Mouse (Mus musculus) kidney, embryonic 16.5 days (tissue): ENCODE data around the gene Twist2. TPM values are rescaled to one million over a fixed set of nuclear protein-coding genes. Genes with fewer than 3 reads are reported as not detected.

Source experiments
- ATAC-seq: fragments of 200-750 bp; cut with Nextera tagmentation; 2 replicates; pipeline ENCODE4 v1.8.0; 2017; ENCODE audit warnings: moderate TSS enrichment; ENCODE audit not compliant: low FRiP score, low TSS enrichment
- H3K27ac ChIP-seq: fragments of 300-500 bp; sonication (generic); 2 replicates; pipeline ENCODE4 v1.5.1; 2014; ENCODE audit warnings: low read length
- H3K27me3 ChIP-seq: fragments of 300-500 bp; sonication (generic); 2 replicates; pipeline ENCODE4 v1.6.1; 2014; ENCODE audit warnings: low read length, control low read depth, mixed read lengths; ENCODE audit not compliant: insufficient read depth
- H3K36me3 ChIP-seq: fragments of 300-500 bp; sonication (generic); 2 replicates; pipeline ENCODE4 v1.6.1; 2014; ENCODE audit warnings: low read length, control low read depth, mixed read lengths; ENCODE audit not compliant: insufficient read depth
- H3K4me1 ChIP-seq: fragments of 300-500 bp; sonication (generic); 2 replicates; pipeline ENCODE4 v1.6.1; 2014; ENCODE audit warnings: low read length, control low read depth, mixed read lengths; ENCODE audit not compliant: insufficient read depth
- H3K4me2 ChIP-seq: fragments of 300-500 bp; sonication (generic); replicated peaks from 2 replicates; pipeline ENCODE4 v1.6.1; 2014; ENCODE audit warnings: low read depth, low read length
- H3K4me3 ChIP-seq: fragments of 300-500 bp; sonication (generic); 2 replicates; pipeline ENCODE4 v1.5.1; 2014; ENCODE audit warnings: mild to moderate bottlenecking, low read length
- H3K9ac ChIP-seq: fragments of 300-500 bp; sonication (generic); replicated peaks from 2 replicates; pipeline ENCODE4 v1.6.1; 2014; ENCODE audit warnings: low read length
- H3K9me3 ChIP-seq: fragments of 300-500 bp; sonication (generic); 2 replicates; pipeline ENCODE4 v1.6.1; 2016; ENCODE audit warnings: low read length, control low read depth
- WGBS: fragments of 180-500 bp; shearing (Covaris S2); extraction: QIAGEN DNeasy Blood & Tissue Kit; methylation state at CpG from one replicate; pipeline ENCODE4 v1.1.7; 2014; 5-methylcytosine and 5-hydroxymethylcytosine counted together
- polyA plus RNA-seq: library from polyadenylated mRNA; unstranded; fragments of >200 nt; fragmentation: Nextera tagmentation; extraction: Ambion mirVana; gene quantifications from 2 replicates; pipeline ENCODE4 v1.2.1, GENCODE M21; 2015

Twist2 gene
- polyA plus RNA-seq, 1 experiment from 2014 or later = 8.3 TPM

- H3K27me3 ChIP-seq = 0 out of 2 replicates have a peak, but pooled peaks cover 4% of the 10 kb centered on the region
- H3K4me2 ChIP-seq = no peak overlapping the region
- WGBS = 34% methylated on average over 6 of the region's 6 CpGs
- no peak for ATAC-seq
- H3K9ac ChIP-seq = no peak overlapping the region
- no peak overlapping the region for H3K4me3 ChIP-seq
- no peak overlapping the region for H3K27ac ChIP-seq
- H3K36me3 ChIP-seq = no peaks in the 10 kb centered on the region
- H3K9me3 ChIP-seq = no peaks in the 10 kb centered on the region
- peaks cover 17% of the 10 kb centered on the region for H3K4me1 ChIP-seq
These were observed 38.3 kb downstream of the Twist2 start for GRCm38 (mm10) chr1:91839557-91839956.

- H3K27ac ChIP-seq = no peak overlapping the region
- H3K4me1 ChIP-seq = peaks cover 21% of the 10 kb centered on the region
- no peak overlapping the region for H3K9ac ChIP-seq
- 62% methylated on average over 6 of the region's 6 CpGs for WGBS
- no peaks in the 10 kb centered on the region for H3K9me3 ChIP-seq
- no peak overlapping the region for H3K4me3 ChIP-seq
- 0 out of 2 replicates have a peak, but pooled peaks cover 4% of the 10 kb centered on the region for H3K27me3 ChIP-seq
- ATAC-seq = no peak
- no peaks in the 10 kb centered on the region for H3K36me3 ChIP-seq
- H3K4me2 ChIP-seq = no peak overlapping the region
These were observed 38.7 kb downstream of the Twist2 start for GRCm38 (mm10) chr1:91839979-91840378.

- H3K4me1 ChIP-seq = peaks cover 16% of the 10 kb centered on the region
- WGBS = 47% methylated on average over 4 of the region's 4 CpGs
- H3K9me3 ChIP-seq = no peaks in the 10 kb centered on the region
- no peak overlapping the region for H3K4me3 ChIP-seq
- ATAC-seq = no peak
- H3K27me3 ChIP-seq = no peaks in the 10 kb centered on the region
- H3K4me2 ChIP-seq = no peak overlapping the region
- H3K9ac ChIP-seq = no peak overlapping the region
- no peaks in the 10 kb centered on the region for H3K36me3 ChIP-seq
- no peak overlapping the region for H3K27ac ChIP-seq
These were observed 43.0 kb downstream of the Twist2 start for GRCm38 (mm10) chr1:91844236-91844635.

- 36% methylated on average over 8 of the region's 8 CpGs for WGBS
- H3K36me3 ChIP-seq = no peaks in the 10 kb centered on the region
- H3K4me3 ChIP-seq = no peak overlapping the region
- peaks cover 11% of the 10 kb centered on the region; the same call in 1 of the 2 replicates for H3K4me1 ChIP-seq
- no peak overlapping the region for H3K9ac ChIP-seq
- H3K27me3 ChIP-seq = no peaks in the 10 kb centered on the region
- H3K4me2 ChIP-seq = no peak overlapping the region
- no peak overlapping the region for H3K27ac ChIP-seq
- H3K9me3 ChIP-seq = no peaks in the 10 kb centered on the region
- ATAC-seq = peak; percentile 56; the same call in 1 of the 2 replicates
These were observed 43.6 kb downstream of the Twist2 start for GRCm38 (mm10) chr1:91844681-91845379.

- Histone ChIP-seq H3K27me3 (no peaks in the 10 kb centered on the region), H3K9ac (no peak overlapping the region), H3K9me3 (no peaks in the 10 kb centered on the region), H3K4me1 (peaks cover 9% of the 10 kb centered on the region; the same call in 1 of the 2 replicates), H3K27ac (no peak overlapping the region), H3K4me2 (no peak overlapping the region), H3K36me3 (no peaks in the 10 kb centered on the region), H3K4me3 (no peak overlapping the region)
- ATAC-seq = no peak
- WGBS = 77% methylated on average over 9 of the region's 9 CpGs
These were observed 44.2 kb downstream of the Twist2 start for GRCm38 (mm10) chr1:91845380-91845957.

GRCm38 (mm10) chr1:91851300-91851699 is 50.0 kb downstream of the Twist2 start:
- no peak overlapping the region for H3K4me3 ChIP-seq
- 0 out of 2 replicates have a peak, but pooled peaks have one; percentile 15 for ATAC-seq
- H3K27ac ChIP-seq = 0 out of 2 replicates have a peak overlapping the region, but pooled peaks have one; percentile 1
- H3K4me2 ChIP-seq = no peak overlapping the region
- H3K27me3 ChIP-seq = no peaks in the 10 kb centered on the region
- H3K9ac ChIP-seq = no peak overlapping the region
- H3K36me3 ChIP-seq = no peaks in the 10 kb centered on the region
- 73% methylated on average over 7 of the region's 7 CpGs for WGBS
- H3K9me3 ChIP-seq = 0 out of 2 replicates have a peak, but pooled peaks cover 2% of the 10 kb centered on the region
- peaks cover 4% of the 10 kb centered on the region for H3K4me1 ChIP-seq

GRCm38 (mm10) chr1:91856771-91857664 is 55.8 kb downstream of the Twist2 start:
- no peaks in the 10 kb centered on the region for H3K27me3 ChIP-seq
- H3K4me1 ChIP-seq = peaks cover 19% of the 10 kb centered on the region
- no peaks in the 10 kb centered on the region for H3K36me3 ChIP-seq
- H3K4me3 ChIP-seq = no peak overlapping the region
- WGBS = 63% methylated on average over 9 of the region's 9 CpGs
- ATAC-seq = peak; percentile 79; the same call in 1 of the 2 replicates
- H3K4me2 ChIP-seq = no peak overlapping the region
- 0 out of 2 replicates have a peak, but pooled peaks cover 2% of the 10 kb centered on the region for H3K9me3 ChIP-seq
- no peak overlapping the region for H3K9ac ChIP-seq
- H3K27ac ChIP-seq = peak overlapping the region; percentile 32; the same call in 1 of the 2 replicates

- ATAC-seq = no peak
- H3K36me3 ChIP-seq = no peaks in the 10 kb centered on the region
- no peaks in the 10 kb centered on the region for H3K9me3 ChIP-seq
- WGBS = 52% methylated on average over 11 of the region's 11 CpGs
- H3K27me3 ChIP-seq = no peaks in the 10 kb centered on the region
- no peak overlapping the region for H3K4me3 ChIP-seq
- peaks cover 19% of the 10 kb centered on the region for H3K4me1 ChIP-seq
- H3K9ac ChIP-seq = no peak overlapping the region
- no peak overlapping the region for H3K27ac ChIP-seq
- H3K4me2 ChIP-seq = no peak overlapping the region
These were observed 57.0 kb downstream of the Twist2 start for GRCm38 (mm10) chr1:91858101-91858790.

GRCm38 (mm10) chr1:91858901-91859300 is 57.6 kb downstream of the Twist2 start:
- H3K36me3 ChIP-seq = no peaks in the 10 kb centered on the region
- 97% methylated on average over 1 of the region's 1 CpGs for WGBS
- peaks cover 19% of the 10 kb centered on the region for H3K4me1 ChIP-seq
- H3K9ac ChIP-seq = no peak overlapping the region
- H3K27me3 ChIP-seq = no peaks in the 10 kb centered on the region
- no peak for ATAC-seq
- no peaks in the 10 kb centered on the region for H3K9me3 ChIP-seq
- no peak overlapping the region for H3K27ac ChIP-seq
- no peak overlapping the region for H3K4me3 ChIP-seq
- H3K4me2 ChIP-seq = no peak overlapping the region
